Mouse (Mus musculus) left cerebral cortex, postnatal 4 days (tissue): ENCODE results near the gene Rnaseh2c. TPM values are rescaled to one million over a fixed set of nuclear protein-coding genes. Genes with fewer than 3 reads are reported as not detected.

Experiments used
- DNase-seq: peaks from one replicate; pipeline ENCODE4 v3.0.0-alpha.2; 2022
- intact Hi-C: fragments of 180-260 bp; cut with DNase I; formaldehyde crosslinking; loops from one replicate; pipeline ENCODE4 v1.15.1; 2025
- total RNA-seq, 2 experiments: library from RNA; stranded (reverse); gene quantifications; 2 replicates each; pipeline ENCODE4 v1.2.3; 2021

Gene Rnaseh2c
- total RNA-seq, 2 experiments from 2014 or later: 47.3 to 49.7 TPM

- no peak for DNase-seq
- intact Hi-C loops: no loop called here
Measured at GRCm38 (mm10) chr19:5654720-5655298, 53.1 kb downstream of the Rnaseh2c start.

Other genes starting within 250 kb of the Rnaseh2c start
- gene Eif1ad, start 235.1 kb upstream of the Rnaseh2c start, total RNA-seq: 10 to 100 TPM; 23.0 to 25.8 TPM
- gene Banf1, start 234.7 kb upstream of the Rnaseh2c start, total RNA-seq: 100 to 1,000 TPM; 176 to 194 TPM
- 100 to 1,000 TPM in 1 of 2 experiments, 10 to 100 TPM in 1; 84.2 to 101 TPM for gene Sart1, start 213.2 kb upstream of the Rnaseh2c start, total RNA-seq
- not detected for gene Tsga10ip, start 199.3 kb upstream of the Rnaseh2c start, total RNA-seq
- gene Drap1, start 176.9 kb upstream of the Rnaseh2c start, total RNA-seq: 100 to 1,000 TPM; 256 to 263 TPM
- 10 to 100 TPM; 49.9 to 51.7 TPM for gene AI837181, start 176.7 kb upstream of the Rnaseh2c start, total RNA-seq
- gene Fosl1, start 154.3 kb upstream of the Rnaseh2c start, total RNA-seq: not detected
- 10 to 100 TPM; 20.8 to 21.6 TPM for gene Ccdc85b, start 144.0 kb upstream of the Rnaseh2c start, total RNA-seq
- gene Fibp, start 141.3 kb upstream of the Rnaseh2c start, total RNA-seq: 100 to 1,000 TPM; 124 to 139 TPM
- gene Ctsw, start 133.4 kb upstream of the Rnaseh2c start, total RNA-seq: 1 to 10 TPM; 1.3 to 2.1 TPM
- 10 to 100 TPM; 23.7 to 25.4 TPM for gene Efemp2, start 127.9 kb upstream of the Rnaseh2c start, total RNA-seq
- 10 to 100 TPM; 40.2 to 43.7 TPM for gene Mus81, start 113.5 kb upstream of the Rnaseh2c start, total RNA-seq
- gene Cfl1, start 111.4 kb upstream of the Rnaseh2c start, total RNA-seq: 1,000 to 10,000 TPM; 2,142 to 2,227 TPM
- 1 to 10 TPM; 9.3 to 9.6 TPM for gene 1700020D05Rik, start 98.1 kb upstream of the Rnaseh2c start, total RNA-seq
- 10 to 100 TPM; 64.8 to 67.7 TPM for gene Snx32, start 91.3 kb upstream of the Rnaseh2c start, total RNA-seq
- not detected for gene Ovol1, start 41.2 kb upstream of the Rnaseh2c start, total RNA-seq
- gene Ap5b1, start 33.8 kb upstream of the Rnaseh2c start, total RNA-seq: 10 to 100 TPM; 11.6 to 12.2 TPM
- gene Kat5, start 8.4 kb downstream of the Rnaseh2c start, total RNA-seq: 10 to 100 TPM; 84.6 to 98.4 TPM
- 10 to 100 TPM; 29.6 to 34.8 TPM for gene Rela, start 35.6 kb downstream of the Rnaseh2c start, total RNA-seq
- 10 to 100 TPM; 31.1 to 33.3 TPM for gene Sipa1, start 61.8 kb downstream of the Rnaseh2c start, total RNA-seq
- 10 to 100 TPM; 14.3 to 14.6 TPM for gene Map3k11, start 86.9 kb downstream of the Rnaseh2c start, total RNA-seq
- gene Pcnx3, start 87.0 kb downstream of the Rnaseh2c start, total RNA-seq: 10 to 100 TPM; 87.7 to 91.7 TPM
- gene Kcnk7, start 102.5 kb downstream of the Rnaseh2c start, total RNA-seq: not detected
- gene Ehbp1l1, start 124.4 kb downstream of the Rnaseh2c start, total RNA-seq: 10 to 100 TPM; 41.9 to 48.6 TPM
- gene Fam89b, start 127.8 kb downstream of the Rnaseh2c start, total RNA-seq: 10 to 100 TPM; 72.4 to 72.5 TPM
- 10 to 100 TPM; 23.8 to 23.9 TPM for gene Ltbp3, start 139.0 kb downstream of the Rnaseh2c start, total RNA-seq
- gene Scyl1, start 169.5 kb downstream of the Rnaseh2c start, total RNA-seq: 10 to 100 TPM; 81.7 to 81.8 TPM